Mouse (Mus musculus): ENCODE results near the gene Intu.

GRCm38 (mm10) chr3:40526095-40526494 is 5.0 kb upstream of the Intu start:
- TF ChIP-seq POLR2A (IDR thresholded peaks at IDR 0.05; ENCODE audit: insufficient read length, low read depth): no peak
- TF ChIP-seq MYOG (IDR thresholded peaks at IDR 0.05; ENCODE audit: control insufficient read depth in 1 of 3, insufficient read depth in 1 of 3, insufficient read length in 2 of 3, low read depth in 2 of 3): no peak
- TF ChIP-seq CEBPB (IDR thresholded peaks at IDR 0.05; ENCODE audit: insufficient read depth, poor library complexity, severe bottlenecking): no peak
- no peak for TF ChIP-seq MYOD1 (IDR thresholded peaks at IDR 0.05; ENCODE audit: control insufficient read depth in 1 of 3, insufficient read length in 2 of 3, low read depth in 2 of 3)
- no peak for TF ChIP-seq TCF3 (IDR thresholded peaks at IDR 0.05; ENCODE audit: insufficient read length, low read depth)
- no peak for TF ChIP-seq MAX (IDR thresholded peaks at IDR 0.05; ENCODE audit: low read depth)
- no peak for TF ChIP-seq USF1 (IDR thresholded peaks at IDR 0.05; ENCODE audit: low read depth)
- TF ChIP-seq E2F4 (IDR thresholded peaks at IDR 0.05; ENCODE audit: insufficient read depth): no peak
- no peak for TF ChIP-seq POLR2AphosphoS2 (IDR thresholded peaks at IDR 0.05; ENCODE audit: insufficient read length, low read depth)
- TF ChIP-seq TCF12 (IDR thresholded peaks at IDR 0.05; ENCODE audit: insufficient read depth, poor library complexity, severe bottlenecking): no peak

All from myocyte (in vitro differentiated cells).